Mouse (Mus musculus) cerebellum, postnatal 4 days (tissue): ENCODE data around the gene Hcn2.
"Not testable (repeated sequence)": the region's sequence is repeated elsewhere in the genome, so short reads cannot be mapped to it uniquely, and the experiment has no call there.

Experiments
- DNase-seq, 2 experiments: peaks; one replicate each; pipeline ENCODE4 v3.0.0; 2022; ENCODE audit warnings: low spot score in 2 of 2, mixed read lengths in 1 of 2

The Hcn2 gene

DNA sequence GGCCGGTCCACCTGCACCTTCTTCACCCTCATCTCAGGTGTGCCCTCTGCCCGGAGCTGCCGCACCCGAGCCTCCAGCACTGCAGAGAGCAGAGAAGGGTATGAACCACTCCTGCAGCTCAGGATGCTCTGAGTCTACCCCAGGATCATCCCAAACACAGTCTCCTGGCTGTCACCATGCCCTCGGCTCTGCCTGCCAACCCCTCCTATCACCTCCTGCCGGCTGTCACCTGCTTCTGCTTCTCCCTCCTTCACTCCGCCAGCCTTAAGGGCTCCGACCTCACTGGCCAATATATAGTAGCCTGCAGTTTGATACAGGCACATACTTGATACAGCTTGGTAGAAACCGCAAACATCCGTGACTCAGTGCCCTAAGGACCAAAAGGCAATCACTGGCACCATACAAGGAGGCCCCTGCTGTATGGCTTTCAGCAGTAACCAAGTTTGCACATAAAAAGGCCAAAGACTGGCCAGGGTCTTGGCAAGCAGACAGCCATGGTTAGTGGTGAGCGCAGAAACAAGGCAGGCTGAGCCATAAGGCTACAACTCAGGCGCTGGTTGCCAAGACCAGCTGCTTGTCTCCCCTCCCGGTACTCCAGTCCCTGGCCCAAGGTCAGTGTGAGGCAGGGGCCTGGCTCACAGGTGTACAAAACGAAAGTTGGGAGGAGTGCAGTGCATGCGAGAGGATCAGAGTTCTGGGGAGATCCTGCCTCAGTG, 27.4 kb downstream of the Hcn2 start:
- no peak for DNase-seq

DNA sequence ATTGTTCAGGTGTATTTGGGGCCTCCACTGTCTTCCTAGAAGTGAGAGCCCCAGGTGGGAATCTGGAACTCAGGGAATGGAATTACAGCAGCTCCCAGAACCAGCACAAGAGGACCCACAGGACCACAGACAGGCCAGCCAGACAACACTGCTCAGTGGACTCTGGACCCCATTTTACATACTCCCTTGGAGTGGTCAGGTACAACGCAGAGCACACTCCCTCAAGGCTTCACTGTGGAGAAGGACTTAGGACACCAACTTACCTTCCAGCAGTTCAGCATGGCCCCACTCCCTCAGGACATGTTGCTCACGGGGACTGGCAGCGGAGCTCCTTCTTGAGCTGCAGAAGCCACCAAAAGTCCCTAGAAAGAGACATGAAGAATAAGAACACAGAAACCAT, 29.0 kb downstream of the Hcn2 start:
- DNase-seq: no peak

GRCm38 (mm10) chr10:79745898-79746773, 29.7 kb downstream of the Hcn2 start, which contains the start of gene Polrmt:
Gene Polrmt (minus strand): TSS chr10:79746581.
- peak; percentile 88 to 96 for DNase-seq

DNA sequence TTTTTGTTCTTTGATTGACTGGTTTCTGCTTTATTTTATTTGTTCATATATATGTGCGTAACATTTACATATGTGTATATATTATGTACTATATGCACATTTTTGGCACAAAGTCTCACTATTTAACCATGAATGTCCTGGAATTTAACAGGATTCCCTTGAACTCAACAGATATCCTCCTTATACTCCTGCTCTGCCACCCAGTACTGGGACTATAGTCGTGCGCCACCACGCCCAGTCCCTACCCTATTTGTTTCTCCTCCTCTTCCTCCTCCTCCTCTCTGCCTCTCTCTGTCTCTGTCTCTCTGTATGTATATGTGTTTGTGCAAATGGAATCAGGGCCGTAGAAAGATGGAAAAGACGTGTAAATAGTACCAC, 30.3 kb downstream of the Hcn2 start:
- DNase-seq: no peak

DNA sequence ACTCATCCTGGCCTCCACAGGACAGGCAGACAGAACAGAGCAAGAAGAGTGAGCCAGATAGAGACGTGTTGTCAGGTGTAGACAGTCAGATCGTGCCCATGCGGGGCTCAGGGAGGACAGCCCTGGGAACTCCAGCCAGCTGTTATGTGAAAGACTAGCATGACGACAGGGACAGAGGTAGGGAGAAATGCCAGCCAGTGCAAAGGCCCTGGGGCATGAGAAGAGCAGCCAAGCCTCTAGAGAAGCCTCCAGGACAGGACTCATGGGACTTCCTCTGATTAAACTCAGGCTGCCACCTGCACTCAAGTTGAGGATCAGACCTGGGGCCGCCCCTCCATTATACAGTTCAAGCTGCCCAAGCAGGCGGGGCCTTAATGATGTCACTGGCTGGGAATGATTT, 32.1 kb downstream of the Hcn2 start:
- no peak for DNase-seq

DNA sequence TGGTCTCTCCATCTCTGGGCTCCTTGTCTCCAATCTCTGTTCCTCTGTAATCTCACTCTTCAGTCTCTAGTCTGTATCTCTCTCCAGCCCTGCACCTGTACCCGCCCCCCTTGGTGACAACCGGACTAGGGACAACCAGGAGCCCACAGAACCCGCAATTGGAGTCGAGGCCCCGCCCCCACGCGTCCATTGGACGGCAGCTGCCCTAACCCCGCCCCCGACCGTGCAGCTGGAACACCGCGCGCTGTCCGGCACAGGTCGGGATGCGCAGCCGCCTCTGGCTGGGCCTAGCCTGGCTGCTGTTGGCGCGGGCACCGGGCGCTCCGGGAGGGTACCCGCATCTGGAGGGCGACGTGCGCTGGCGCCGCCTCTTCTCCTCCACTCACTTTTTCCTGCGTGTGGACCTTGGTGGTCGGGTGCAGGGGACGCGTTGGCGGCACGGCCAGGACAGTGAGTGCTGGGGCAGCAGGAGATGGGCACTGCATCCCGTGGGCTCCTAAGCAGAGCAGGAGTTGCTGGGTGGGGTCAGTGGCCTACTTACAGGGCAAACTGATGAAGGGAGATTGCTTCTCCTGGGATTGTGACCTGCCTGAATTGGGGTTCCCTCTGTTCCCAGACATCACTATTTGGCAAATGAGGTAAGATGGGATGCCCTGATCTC, 38.6 kb downstream of the Hcn2 start, which contains the start of gene Fgf22:
TSS of gene Fgf22 (plus strand) at position 221 of the 661 bp plus-strand sequence.
- DNase-seq: peak; percentile 56 to 78

GRCm38 (mm10) chr10:79755854-79756253, 39.4 kb downstream of the Hcn2 start:
- no peak for DNase-seq

- DNase-seq: no peak
These were observed 40.2 kb downstream of the Hcn2 start for GRCm38 (mm10) chr10:79756660-79757059.

- not testable (repeated sequence) for DNase-seq
These were observed 43.2 kb downstream of the Hcn2 start for GRCm38 (mm10) chr10:79759675-79760074.

DNA sequence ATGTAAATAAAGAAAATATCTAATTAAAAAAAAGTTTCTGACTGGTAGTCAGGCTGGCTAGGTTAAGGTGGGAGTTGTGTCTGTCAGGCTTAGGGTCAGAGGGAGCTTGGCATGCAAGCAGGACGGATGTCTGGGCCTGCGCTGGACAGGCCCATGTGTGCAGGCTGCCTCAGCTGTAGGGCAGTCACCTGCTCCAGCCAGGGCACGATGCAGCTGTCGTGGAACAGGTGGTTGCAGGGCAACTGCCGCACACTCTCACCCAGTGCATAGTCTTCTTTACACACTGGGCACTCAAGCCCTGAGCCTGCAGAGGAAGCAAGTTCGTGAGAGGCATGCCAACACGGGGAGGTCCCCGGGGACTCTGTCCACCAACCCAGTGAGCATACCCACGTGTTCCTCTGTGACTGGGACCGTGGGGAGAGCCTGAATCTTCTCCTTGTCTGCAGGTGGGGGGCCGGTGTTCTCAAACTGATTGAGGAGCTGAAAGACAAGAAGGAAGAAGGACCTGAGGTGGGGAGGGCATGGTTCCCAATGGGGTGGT, 44.2 kb downstream of the Hcn2 start:
- no peak for DNase-seq

- no peak for DNase-seq
These were observed 46.4 kb downstream of the Hcn2 start for GRCm38 (mm10) chr10:79762875-79763274.

- DNase-seq: no peak
These were observed 47.8 kb downstream of the Hcn2 start for GRCm38 (mm10) chr10:79764234-79764633.

DNA sequence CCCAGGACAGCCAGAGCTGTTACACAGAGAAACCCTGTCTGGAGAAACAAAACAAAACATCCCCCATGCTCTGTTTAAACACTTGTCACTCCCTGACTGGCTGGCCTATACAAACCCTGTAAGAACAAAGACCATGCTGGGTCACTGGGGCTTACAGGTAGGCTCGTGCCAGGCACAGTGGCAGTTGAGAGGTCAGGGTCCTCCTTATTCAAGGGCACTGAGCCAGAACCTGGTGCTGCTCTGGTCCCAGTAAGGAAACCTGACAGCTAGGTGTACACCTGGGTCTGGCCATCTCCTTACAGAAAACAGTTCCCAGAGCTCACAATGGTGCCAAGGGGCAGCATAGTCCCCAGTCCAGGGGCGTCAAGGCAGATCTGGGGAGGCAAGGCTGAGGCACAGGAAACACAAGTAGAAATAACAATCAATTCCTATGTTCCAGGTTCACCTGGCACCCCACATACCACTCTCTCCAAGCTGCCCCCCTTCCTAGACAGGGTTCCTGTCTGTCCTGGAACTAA, 48.9 kb downstream of the Hcn2 start:
- DNase-seq: no peak

DNA sequence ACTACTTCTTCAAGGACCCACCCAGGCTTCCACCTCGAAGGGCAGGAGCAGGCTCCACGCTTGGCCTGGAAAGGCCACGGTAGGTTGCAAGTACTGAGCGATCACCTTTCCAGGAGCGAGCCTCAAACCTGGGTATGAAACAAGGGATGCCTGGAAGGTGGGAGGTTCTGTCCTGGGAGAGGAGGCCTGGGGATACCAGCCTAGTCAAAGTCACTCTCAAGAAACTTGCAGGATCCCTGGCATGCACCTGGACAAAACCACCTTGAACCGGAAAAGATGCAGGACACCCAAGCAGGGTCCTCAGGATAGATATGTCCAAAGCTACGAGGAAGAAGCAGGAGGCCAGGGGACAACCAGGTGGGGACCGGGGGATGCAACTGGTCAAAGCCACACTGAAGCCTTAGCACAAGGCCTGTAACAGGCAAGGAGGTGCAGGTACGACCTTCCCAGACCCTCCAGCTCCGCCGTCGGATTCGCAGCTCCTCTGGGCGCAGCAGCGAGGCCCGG, 49.6 kb downstream of the Hcn2 start:
- DNase-seq: no peak

DNA sequence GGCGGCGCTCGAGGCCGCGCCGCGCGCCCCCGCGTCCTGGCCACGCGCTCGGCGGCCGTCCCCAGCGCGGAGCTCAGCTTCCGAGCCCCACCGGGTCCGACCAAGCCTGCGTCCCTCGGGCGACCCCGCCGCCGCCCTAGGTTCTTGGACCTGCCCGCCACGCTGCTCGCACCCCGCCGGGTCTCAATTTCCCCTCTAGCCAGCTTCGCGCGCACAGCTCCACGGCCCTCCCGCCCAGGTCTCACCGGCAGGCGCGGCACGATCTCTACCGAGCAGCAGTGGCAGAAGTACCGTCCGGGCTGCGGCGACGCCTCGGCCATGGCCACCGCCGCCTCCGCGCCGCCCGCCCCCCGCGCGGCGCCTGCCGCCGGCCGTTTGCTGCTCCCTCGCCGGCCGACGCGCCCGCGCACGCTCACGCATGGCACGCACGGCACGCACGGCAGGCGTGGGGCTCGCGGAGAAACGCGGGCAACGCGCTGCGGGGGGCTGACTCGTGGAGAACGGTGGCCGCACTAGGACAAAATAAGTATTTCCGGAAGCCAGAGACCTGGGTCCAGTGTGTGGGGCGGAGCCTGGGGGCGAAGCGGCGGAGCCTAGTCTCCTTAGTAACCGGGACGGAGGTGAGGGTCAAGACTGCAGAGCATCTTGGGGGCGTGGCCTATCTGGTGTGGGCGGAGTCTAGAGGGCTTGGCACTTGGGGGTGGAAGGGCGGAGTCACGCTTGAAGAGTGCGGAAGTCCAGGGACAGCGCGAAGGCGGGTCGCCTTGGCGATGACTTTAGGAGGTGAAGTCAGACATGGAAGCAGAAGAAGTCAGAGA, 50.3 kb downstream of the Hcn2 start, which contains the start of gene Rnf126:
TSS of gene Rnf126 (minus strand) at position 445 of the 818 bp plus-strand sequence.
- DNase-seq: peak; percentile 99 to 100

DNA sequence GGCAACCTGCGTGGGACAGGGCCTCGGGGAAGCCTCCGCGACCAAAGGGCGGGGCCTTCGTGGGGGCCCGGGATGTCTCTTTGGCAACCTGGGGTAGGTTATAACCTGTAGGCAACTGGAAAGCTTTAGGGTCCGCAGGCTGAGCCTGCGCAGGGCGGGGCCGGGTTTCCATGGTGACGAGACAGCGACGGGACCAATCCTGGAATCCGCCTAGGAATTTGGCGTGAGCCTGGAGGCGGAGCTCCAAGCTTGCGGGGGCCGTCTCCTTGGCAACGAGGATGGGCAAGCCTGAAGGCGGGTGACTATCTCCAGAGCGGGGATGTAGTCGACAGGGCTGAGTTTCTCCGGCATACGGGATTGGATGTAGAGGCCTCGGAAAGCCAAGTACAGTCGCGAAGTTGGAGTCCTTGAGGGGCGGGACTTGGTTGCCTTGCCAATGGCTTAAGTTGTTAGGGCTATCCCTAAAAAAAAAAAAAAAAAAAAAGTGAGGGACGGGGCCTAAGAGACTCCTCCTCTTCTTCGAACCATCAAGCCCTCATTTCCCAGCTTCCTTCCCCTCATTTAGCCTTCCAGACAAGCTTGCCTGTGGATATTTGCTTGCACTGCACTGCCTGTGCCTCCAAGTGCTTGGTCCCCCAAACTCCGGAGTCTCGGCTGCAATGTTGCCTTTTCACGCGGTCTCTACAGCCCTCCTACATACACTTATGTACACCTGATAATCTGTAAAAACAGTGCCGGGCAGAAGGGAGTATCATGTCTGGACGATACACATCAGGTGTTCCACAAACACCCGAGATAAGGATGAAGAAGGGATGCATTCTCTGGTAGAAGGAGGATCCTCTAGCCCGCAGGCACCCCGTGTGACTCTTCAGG, 51.2 kb downstream of the Hcn2 start:
- peak; percentile 82 to 93 for DNase-seq

GRCm38 (mm10) chr10:79768400-79768799, 52.0 kb downstream of the Hcn2 start:
- DNase-seq: peak; percentile 81 to 83

DNA sequence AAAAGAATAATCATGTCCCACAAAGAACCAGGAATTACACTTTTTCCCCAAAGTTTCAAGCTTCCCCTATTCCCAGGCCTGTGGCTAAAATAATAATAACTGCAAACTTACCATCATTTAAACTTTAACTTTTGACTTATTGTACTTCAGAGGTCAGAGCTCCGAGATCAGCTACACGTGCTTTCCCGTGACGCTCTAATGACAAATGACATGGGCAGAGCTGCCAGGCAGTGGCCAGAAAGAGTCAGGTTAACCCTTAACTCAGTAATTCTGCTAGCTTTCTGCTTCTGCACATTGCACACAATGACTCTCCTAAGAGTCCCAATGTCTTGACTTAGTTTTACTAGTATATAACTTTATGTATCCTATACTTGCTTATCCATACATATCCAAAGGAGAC, 52.9 kb downstream of the Hcn2 start:
- DNase-seq: no peak

- no peak for DNase-seq
These were observed 55.9 kb downstream of the Hcn2 start for GRCm38 (mm10) chr10:79772320-79772719.

DNA sequence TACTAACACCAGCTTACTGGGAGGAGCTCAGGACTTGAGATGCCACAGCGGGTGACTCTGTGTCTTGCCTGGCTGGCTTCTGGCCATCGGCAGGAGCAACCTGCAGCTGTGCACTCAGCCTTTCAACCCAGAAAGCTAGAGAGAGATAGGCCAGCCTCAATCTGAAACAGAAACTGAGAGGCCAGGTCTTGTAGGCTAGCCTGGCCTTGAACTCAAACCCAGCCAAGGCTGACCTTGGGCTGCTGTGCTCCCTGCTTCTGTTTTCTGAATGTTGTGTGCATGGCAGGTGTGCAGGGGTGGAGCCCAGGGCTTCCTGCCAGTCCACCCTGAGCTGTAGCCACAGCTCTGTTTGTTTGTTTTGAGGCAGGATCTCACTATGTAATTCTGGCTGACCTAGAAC, 56.8 kb downstream of the Hcn2 start:
- DNase-seq: no peak
